Mouse (Mus musculus): ENCODE results near the gene Cables2.

- TF ChIP-seq POLR2A (IDR thresholded peaks at IDR 0.05; ENCODE audit: insufficient read depth, low read length), result no peak
- no peak for TF ChIP-seq CTCF (IDR thresholded peaks at IDR 0.05; ENCODE audit: low read depth, low read length)
Observed at GRCm38 (mm10) chr2:180228060-180228458, 45.2 kb downstream of the Cables2 start.
